Mouse (Mus musculus) layer of hippocampus, adult 9-10 months (tissue): ENCODE data around the gene Spry1.

Source experiments
- DNase-seq: peaks from one replicate; pipeline ENCODE4 v3.0.0; 2022; ENCODE audit warnings: low spot score

The Spry1 gene

GRCm38 (mm10) chr3:37641796-37642680 is 2.3 kb downstream of the Spry1 start:
- no peak for DNase-seq

- DNase-seq, result no peak
These were observed 3.0 kb downstream of the Spry1 start for GRCm38 (mm10) chr3:37642681-37643214.

GRCm38 (mm10) chr3:37643411-37643810 is 3.7 kb downstream of the Spry1 start:
- no peak for DNase-seq

GRCm38 (mm10) chr3:37643903-37644302 is 4.2 kb downstream of the Spry1 start:
- DNase-seq, result no peak

GRCm38 (mm10) chr3:37645061-37645460 is 5.3 kb downstream of the Spry1 start:
- DNase-seq, result no peak

GRCm38 (mm10) chr3:37646221-37646620 is 6.5 kb downstream of the Spry1 start:
- DNase-seq, result no peak

- no peak for DNase-seq
These were observed 7.5 kb downstream of the Spry1 start for GRCm38 (mm10) chr3:37647225-37647624.

GRCm38 (mm10) chr3:37648244-37648643 is 8.5 kb downstream of the Spry1 start:
- no peak for DNase-seq

GRCm38 (mm10) chr3:37649281-37649680 is 9.5 kb downstream of the Spry1 start:
- DNase-seq, result no peak

GRCm38 (mm10) chr3:37652537-37652936 is 12.8 kb downstream of the Spry1 start:
- no peak for DNase-seq

- no peak for DNase-seq
These were observed 14.4 kb downstream of the Spry1 start for GRCm38 (mm10) chr3:37653935-37654729.

- no peak for DNase-seq
These were observed 15.0 kb downstream of the Spry1 start for GRCm38 (mm10) chr3:37654787-37655186.

- DNase-seq, result no peak
These were observed 16.3 kb downstream of the Spry1 start for GRCm38 (mm10) chr3:37655933-37656633.

GRCm38 (mm10) chr3:37657009-37657408 is 17.3 kb downstream of the Spry1 start:
- no peak for DNase-seq

GRCm38 (mm10) chr3:37658155-37658554 is 18.4 kb downstream of the Spry1 start:
- no peak for DNase-seq

- DNase-seq, result no peak
These were observed 19.9 kb downstream of the Spry1 start for GRCm38 (mm10) chr3:37659621-37660020.

- DNase-seq, result no peak
These were observed 26.8 kb downstream of the Spry1 start for GRCm38 (mm10) chr3:37666291-37667118.

- no peak for DNase-seq
These were observed 27.3 kb downstream of the Spry1 start for GRCm38 (mm10) chr3:37667119-37667467.

- no peak for DNase-seq
These were observed 28.0 kb downstream of the Spry1 start for GRCm38 (mm10) chr3:37667736-37668135.

- no peak for DNase-seq
These were observed 28.9 kb downstream of the Spry1 start for GRCm38 (mm10) chr3:37668652-37669051.

GRCm38 (mm10) chr3:37669100-37669499 is 29.4 kb downstream of the Spry1 start:
- no peak for DNase-seq
